Mouse (Mus musculus) forebrain, postnatal 0 days (tissue): ENCODE results near the gene Pik3ca. TPM values are rescaled to one million over a fixed set of nuclear protein-coding genes. Genes with fewer than 3 reads are reported as not detected.
A peak's percentile ranks its signal among the peaks of the same experiment; 100 is the strongest.

Experiments
- ATAC-seq: fragments of 200-750 bp; cut with Nextera tagmentation; 2 replicates; pipeline ENCODE4 v1.8.0; 2017; ENCODE audit warnings: mild to moderate bottlenecking, moderate library complexity
- DNase-seq: peaks from one replicate; pipeline ENCODE4 v3.0.0-alpha.2; 2015
- H3K27ac ChIP-seq: fragments of 300-500 bp; sonication (generic); 2 replicates; pipeline ENCODE4 v1.5.1; 2014; ENCODE audit warnings: low read depth, mild to moderate bottlenecking, antibody characterized with exemption, low read length, moderate library complexity, mixed read lengths
- H3K27me3 ChIP-seq: fragments of 300-500 bp; sonication (generic); 2 replicates; pipeline ENCODE4 v1.6.1; 2014; ENCODE audit warnings: mild to moderate bottlenecking, low read length, mixed read lengths; ENCODE audit not compliant: insufficient read depth
- H3K36me3 ChIP-seq: fragments of 300-500 bp; sonication (generic); 2 replicates; pipeline ENCODE4 v1.6.1; 2014; ENCODE audit warnings: mild to moderate bottlenecking, moderate library complexity; ENCODE audit not compliant: insufficient read depth
- H3K4me1 ChIP-seq: fragments of 300-500 bp; sonication (generic); 2 replicates; pipeline ENCODE4 v1.6.1; 2014; ENCODE audit warnings: antibody characterized with exemption; ENCODE audit not compliant: insufficient read depth
- H3K4me2 ChIP-seq: fragments of 300-500 bp; sonication (generic); 2 replicates; pipeline ENCODE4 v1.6.1; 2014; ENCODE audit warnings: low read depth, mild to moderate bottlenecking, moderate library complexity
- H3K4me3 ChIP-seq: fragments of 300-500 bp; sonication (generic); 2 replicates; pipeline ENCODE4 v1.5.1; 2014; ENCODE audit warnings: low read depth, low read length, mixed read lengths
- H3K9ac ChIP-seq: fragments of 300-500 bp; sonication (generic); 2 replicates; pipeline ENCODE4 v1.6.1; 2014; ENCODE audit warnings: mild to moderate bottlenecking
- H3K9me3 ChIP-seq: fragments of 300-500 bp; sonication (generic); 2 replicates; pipeline ENCODE4 v1.6.1; 2016; ENCODE audit warnings: low read length
- CTCF ChIP-seq: sonication (generic); IDR thresholded peaks from 2 replicates; pipeline ENCODE4 v1.5.1; 2016; ENCODE audit warnings: antibody characterized with exemption, control low read depth, low read depth
- WGBS: fragments of 180-500 bp; shearing (Covaris S2); extraction: QIAGEN DNeasy Blood & Tissue Kit; methylation state at CpG from one replicate; pipeline ENCODE4 v1.1.7; 2014; 5-methylcytosine and 5-hydroxymethylcytosine counted together
- polyA plus RNA-seq: library from polyadenylated mRNA; unstranded; fragments of >200 nt; fragmentation: Nextera tagmentation; extraction: Ambion mirVana; gene quantifications from 2 replicates; pipeline ENCODE4 v1.2.1, GENCODE M21; 2015
- total RNA-seq: library from RNA; depleted of rRNA; stranded (reverse); fragments of >200 nt; gene quantifications from 2 replicates; pipeline ENCODE4 v1.2.3, GENCODE M21; 2014

The Pik3ca gene
- total and polyA plus RNA-seq, 2 experiments from 2014 or later = 8.0 to 55.4 TPM

DNA sequence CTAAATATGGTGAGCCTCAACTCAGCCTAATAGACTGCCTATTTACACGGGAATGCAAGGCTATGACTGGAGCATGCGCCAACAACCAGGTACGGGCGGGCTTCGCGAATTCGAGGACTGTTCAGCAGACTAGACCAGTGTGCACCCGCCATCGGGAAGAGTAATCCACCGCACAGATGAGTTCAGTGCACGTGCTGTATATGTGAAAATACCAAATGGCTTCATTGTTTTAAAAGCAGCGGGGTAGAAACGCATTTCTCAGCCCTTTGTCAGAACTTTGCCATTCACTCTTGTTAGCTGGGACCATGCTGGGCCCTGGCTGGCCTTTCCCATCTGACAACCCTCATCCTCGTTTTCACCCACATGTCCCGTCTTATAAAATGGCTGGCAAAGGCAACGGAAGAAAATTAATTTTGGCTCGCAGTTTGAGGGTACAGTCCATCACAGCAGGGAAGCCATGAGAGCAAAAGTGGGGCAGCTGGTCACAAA lies 31.2 kb upstream of the Pik3ca start:
- ATAC-seq (peak; percentile 36), DNase-seq (no peak)
- H3K36me3 ChIP-seq = no peaks in the 10 kb centered on the region
- no peaks in the 10 kb centered on the region for H3K9me3 ChIP-seq
- peak overlapping the region; percentile 58 for H3K4me2 ChIP-seq
- no peak for TF ChIP-seq CTCF
- H3K4me3 ChIP-seq = peak overlapping the region; percentile 70
- peak overlapping the region; percentile 85 for H3K9ac ChIP-seq
- no peaks in the 10 kb centered on the region for H3K27me3 ChIP-seq
- peaks cover 4% of the 10 kb centered on the region; the same call in 1 of the 2 replicates for H3K4me1 ChIP-seq
- 38% methylated on average over 17 of the region's 17 CpGs for WGBS
- no peak overlapping the region for H3K27ac ChIP-seq

DNA sequence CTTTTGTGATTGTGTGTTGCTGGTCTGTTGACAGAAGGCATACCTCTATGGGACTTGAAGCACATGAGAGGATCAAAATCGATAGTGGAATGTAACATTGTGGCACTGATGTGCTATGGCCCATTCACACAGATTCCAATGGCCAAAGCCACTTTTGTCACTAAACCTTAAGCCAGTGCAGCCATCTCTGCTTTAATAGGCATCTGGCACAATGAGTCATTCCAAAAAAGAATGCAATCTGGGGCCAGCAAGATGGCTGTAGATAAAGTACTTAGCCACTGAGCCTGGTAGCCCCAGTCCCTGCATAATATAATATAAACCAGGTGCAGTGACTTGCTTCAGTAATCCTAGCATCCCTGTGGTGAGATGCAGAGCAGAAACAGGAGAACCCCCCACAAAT lies 30.0 kb upstream of the Pik3ca start:
- no peaks in the 10 kb centered on the region for H3K36me3 ChIP-seq
- H3K4me1 ChIP-seq = peaks cover 4% of the 10 kb centered on the region; the same call in 1 of the 2 replicates
- no peak overlapping the region for H3K4me2 ChIP-seq
- no peaks in the 10 kb centered on the region for H3K27me3 ChIP-seq
- no peak overlapping the region for H3K4me3 ChIP-seq
- TF ChIP-seq CTCF = no peak
- H3K27ac ChIP-seq = no peak overlapping the region
- WGBS = 89% methylated on average over 1 of the region's 1 CpGs
- H3K9me3 ChIP-seq = no peaks in the 10 kb centered on the region
- no peak for ATAC-seq
- DNase-seq = no peak
- no peak overlapping the region for H3K9ac ChIP-seq

DNA sequence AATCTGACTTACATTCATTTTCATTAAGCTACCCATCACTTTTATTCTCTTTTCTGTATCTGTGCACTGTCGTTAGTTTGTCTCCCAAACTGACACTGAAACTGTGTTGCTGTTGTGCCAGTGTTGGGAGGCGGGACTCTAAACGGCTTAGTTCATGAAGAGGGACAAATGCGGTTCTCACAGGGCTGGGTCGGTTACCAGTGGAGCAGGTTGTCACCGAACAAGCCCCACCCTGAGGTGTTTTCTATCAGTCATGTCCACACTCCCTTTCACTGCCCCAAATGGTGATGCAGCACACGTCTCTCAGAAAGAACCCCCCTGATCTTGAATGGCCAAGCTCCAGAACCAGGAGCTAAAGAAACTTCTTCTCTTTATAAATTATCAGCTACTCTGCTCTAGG lies 25.5 kb upstream of the Pik3ca start:
- no peak for TF ChIP-seq CTCF
- no peak overlapping the region for H3K27ac ChIP-seq
- WGBS = 72% methylated on average over 7 of the region's 7 CpGs
- DNase-seq = no peak
- H3K4me3 ChIP-seq = no peak overlapping the region
- H3K4me1 ChIP-seq = no peaks in the 10 kb centered on the region
- no peaks in the 10 kb centered on the region for H3K9me3 ChIP-seq
- H3K9ac ChIP-seq = no peak overlapping the region
- no peak overlapping the region for H3K4me2 ChIP-seq
- no peak for ATAC-seq
- H3K36me3 ChIP-seq = no peaks in the 10 kb centered on the region
- no peaks in the 10 kb centered on the region for H3K27me3 ChIP-seq

DNA sequence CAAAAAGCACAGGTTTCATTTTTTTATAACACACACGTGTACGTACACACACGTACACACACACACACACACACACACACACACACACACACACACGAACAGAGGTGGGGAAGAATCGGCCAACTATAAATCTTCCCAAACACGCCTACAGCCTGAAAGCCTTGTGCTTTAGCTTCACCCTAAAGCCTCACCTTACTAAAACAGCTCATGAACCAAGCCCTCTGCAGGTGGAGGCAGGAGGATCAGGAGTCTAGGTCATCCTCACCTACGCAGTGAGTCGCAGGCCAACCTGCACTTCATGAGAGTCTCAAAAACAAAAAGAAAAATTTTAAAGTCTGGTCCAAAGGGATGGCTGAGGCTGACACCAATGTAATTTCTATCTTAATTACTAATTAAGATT lies 25.0 kb upstream of the Pik3ca start:
- ATAC-seq (no peak), DNase-seq (no peak)
- H3K4me1 ChIP-seq = no peaks in the 10 kb centered on the region
- no peaks in the 10 kb centered on the region for H3K9me3 ChIP-seq
- no peak overlapping the region for H3K4me2 ChIP-seq
- H3K27me3 ChIP-seq = no peaks in the 10 kb centered on the region
- H3K36me3 ChIP-seq = no peaks in the 10 kb centered on the region
- no peak for TF ChIP-seq CTCF
- no peak overlapping the region for H3K4me3 ChIP-seq
- H3K27ac ChIP-seq = no peak overlapping the region
- WGBS = 90% methylated on average over 8 of the region's 8 CpGs
- H3K9ac ChIP-seq = no peak overlapping the region

DNA sequence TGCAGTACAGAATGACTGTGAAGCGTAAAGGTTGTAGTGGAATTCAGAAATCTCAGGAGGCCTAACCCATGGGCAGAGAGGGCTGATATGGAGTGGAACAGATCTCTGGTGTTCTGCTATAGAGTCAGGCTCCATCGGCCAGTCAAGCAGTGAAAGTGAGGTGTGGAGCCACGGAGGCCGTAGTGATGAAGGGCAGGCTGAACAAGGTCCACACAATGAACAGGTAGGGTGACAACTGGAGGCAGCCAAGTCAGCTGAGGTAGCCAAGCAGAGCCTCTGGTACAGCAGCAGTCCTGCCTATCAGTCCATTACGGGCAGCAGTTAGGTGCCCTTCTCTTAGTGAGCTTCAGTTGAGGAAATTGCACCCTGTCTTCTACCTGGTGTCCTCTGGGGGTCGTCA lies 24.2 kb upstream of the Pik3ca start:
- Histone ChIP-seq H3K36me3 (no peaks in the 10 kb centered on the region), H3K4me3 (no peak overlapping the region), H3K27me3 (no peaks in the 10 kb centered on the region), H3K4me2 (no peak overlapping the region), H3K4me1 (no peaks in the 10 kb centered on the region), H3K9me3 (no peaks in the 10 kb centered on the region), H3K9ac (no peak overlapping the region), H3K27ac (no peak overlapping the region)
- 93% methylated on average over 6 of the region's 6 CpGs for WGBS
- DNase-seq (no peak), ATAC-seq (no peak)
- no peak for TF ChIP-seq CTCF

DNA sequence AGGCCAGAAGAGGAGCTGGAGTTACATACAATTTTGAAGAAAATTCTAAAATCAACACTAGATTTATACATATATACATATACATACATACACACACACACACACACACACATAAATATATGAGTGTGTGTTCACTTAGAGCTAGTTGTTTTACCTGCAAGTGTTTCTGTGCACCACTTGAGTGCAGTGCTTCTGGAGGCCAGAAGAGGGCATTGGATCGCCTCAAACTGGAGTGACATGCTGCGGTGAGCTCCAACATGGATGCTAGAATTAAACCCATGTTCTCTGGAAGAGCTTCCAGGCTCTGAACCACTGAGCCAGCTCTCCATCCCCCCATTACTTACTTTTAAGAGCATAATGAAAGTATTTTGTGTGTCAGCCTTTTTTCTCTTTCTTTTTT lies 17.6 kb upstream of the Pik3ca start:
- Histone ChIP-seq H3K4me3 (no peak overlapping the region), H3K27ac (no peak overlapping the region), H3K4me1 (no peaks in the 10 kb centered on the region), H3K27me3 (no peaks in the 10 kb centered on the region), H3K9ac (no peak overlapping the region), H3K36me3 (no peaks in the 10 kb centered on the region), H3K9me3 (no peaks in the 10 kb centered on the region), H3K4me2 (no peak overlapping the region)
- TF ChIP-seq CTCF = peak; percentile 58
- peak; percentile 4 for DNase-seq
- no peak for ATAC-seq
- WGBS = 26% methylated on average over 2 of the region's 2 CpGs

DNA sequence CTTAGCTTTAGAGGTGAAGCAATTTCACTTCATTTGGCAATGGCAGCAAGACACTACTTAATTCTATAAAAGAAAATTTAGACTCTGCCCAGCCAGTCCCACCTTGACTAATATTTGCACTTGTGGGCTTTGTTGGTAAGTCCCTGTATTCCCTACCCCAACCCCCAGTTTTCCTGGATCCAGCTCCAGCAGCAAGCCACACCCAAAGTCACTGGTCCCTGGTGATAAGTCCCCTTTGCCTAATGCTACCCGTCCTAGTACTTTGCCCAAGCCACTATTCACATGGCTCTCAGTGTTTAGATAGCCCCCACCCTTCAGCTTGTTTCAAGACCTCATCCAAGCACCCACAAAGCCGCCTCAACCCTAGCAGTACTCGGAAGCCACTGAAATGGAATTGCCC lies 15.9 kb upstream of the Pik3ca start:
- ATAC-seq (no peak), DNase-seq (no peak)
- WGBS = 75% methylated on average over 3 of the region's 3 CpGs
- no peak overlapping the region for H3K27ac ChIP-seq
- no peaks in the 10 kb centered on the region for H3K4me1 ChIP-seq
- no peak overlapping the region for H3K4me2 ChIP-seq
- no peak overlapping the region for H3K4me3 ChIP-seq
- no peak overlapping the region for H3K9ac ChIP-seq
- no peaks in the 10 kb centered on the region for H3K27me3 ChIP-seq
- TF ChIP-seq CTCF = no peak
- no peaks in the 10 kb centered on the region for H3K9me3 ChIP-seq
- H3K36me3 ChIP-seq = no peaks in the 10 kb centered on the region
